Comparison of ENCODE assay signal across 30 mouse cellular contexts in the genomic region with DNA sequence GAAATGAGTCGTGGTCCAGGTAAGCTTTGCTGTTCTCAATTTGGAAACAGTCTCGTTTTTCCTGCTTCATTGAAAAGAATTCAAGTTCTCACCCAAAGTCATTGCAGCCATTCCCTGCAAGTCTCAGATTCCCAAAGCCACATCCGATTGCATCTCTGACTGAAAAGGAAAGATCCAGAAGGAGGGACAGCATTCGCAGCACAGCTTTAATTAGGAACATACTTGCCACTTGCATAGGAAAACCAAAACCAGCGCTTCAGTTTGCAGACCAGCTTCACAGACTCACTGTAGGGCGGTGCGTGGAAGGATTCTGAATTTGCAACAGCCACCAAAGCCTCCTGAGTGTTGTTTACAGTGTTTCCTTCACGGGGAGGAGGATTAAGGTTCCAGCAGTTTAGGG. TPM values are rescaled to one million over a fixed set of nuclear protein-coding genes. Genes with fewer than 3 reads are reported as not detected.
DNase-seq lines count a peak whose midpoint lies in the region; ATAC-seq lines count a peak whose summit lies in the region.
"Had no signal": no experiment of that assay in that cellular context is flagged by ENCODE, and none has a peak within 500 bp of the region (broad histone marks: within the 10 kb centered on the region; RNA-seq: fewer than 3 reads in every experiment).

No protein-coding gene starts in this region.

- WGBS in midbrain, embryonic 12.5 days: 59% methylated on average over 8 of the region's 8 CpGs
- WGBS in midbrain, embryonic 15.5 days: 53% methylated on average over 8 of the region's 8 CpGs
- WGBS in embryonic facial prominence, embryonic 14.5 days: 27% methylated on average over 8 of the region's 8 CpGs

- H3K27me3 ChIP-seq in midbrain, embryonic 12.5 days: no peaks in the 10 kb centered on the region
- no peaks in the 10 kb centered on the region for H3K27me3 ChIP-seq in midbrain, embryonic 15.5 days (replicated peaks)
- no peaks in the 10 kb centered on the region for H3K27me3 ChIP-seq in embryonic facial prominence, embryonic 14.5 days (replicated peaks; ENCODE audit: control insufficient read depth, insufficient read depth, low read length)
- H3K27me3 ChIP-seq: embryonic facial prominence, embryonic 12.5 days; intestine, embryonic 15.5 days had no signal

- no peak overlapping the region for H3K9ac ChIP-seq in midbrain, embryonic 12.5 days (replicated peaks)
- no peak overlapping the region for H3K9ac ChIP-seq in midbrain, embryonic 15.5 days
- H3K9ac ChIP-seq in embryonic facial prominence, embryonic 14.5 days (ENCODE audit: low read depth, low read length): no peak overlapping the region
- H3K9ac ChIP-seq: embryonic facial prominence, embryonic 12.5 days; forebrain, embryonic 13.5 days; hindbrain, embryonic 13.5 days; intestine, embryonic 15.5 days had no signal

- peaks cover 8% of the 10 kb centered on the region; the same call in 1 of the 2 replicates for H3K4me1 ChIP-seq in midbrain, embryonic 12.5 days
- peaks cover 10% of the 10 kb centered on the region for H3K4me1 ChIP-seq in midbrain, embryonic 15.5 days
- no peaks in the 10 kb centered on the region for H3K4me1 ChIP-seq in embryonic facial prominence, embryonic 14.5 days (ENCODE audit: control insufficient read depth, insufficient read depth, low read length)
- H3K4me1 ChIP-seq: intestine, embryonic 15.5 days had no signal

- ATAC-seq in midbrain, embryonic 12.5 days (ENCODE audit: low FRiP score, low read depth): no peak
- no peak for ATAC-seq in midbrain, embryonic 15.5 days (replicated peaks)
- no peak for ATAC-seq in embryonic facial prominence, embryonic 14.5 days (ENCODE audit: low read depth)
- no peak for ATAC-seq in megakaryocyte-erythroid progenitor cell, adult 5-6 weeks (replicated peaks; ENCODE audit: low FRiP score, low TSS enrichment, poor library complexity, severe bottlenecking)
- ATAC-seq: activated CD4-positive, CD25-positive, alpha-beta regulatory T cell, adult 4 months; forebrain, embryonic 13.5 days; forebrain, embryonic 16.5 days; hindbrain, embryonic 16.5 days; intestine, embryonic 15.5 days had no signal

- DNase-seq in embryo, embryonic 11 days: peak; percentile 23
- DNase-seq in embryo, embryonic 10 days (ENCODE audit: low spot score): no peak
- peak; percentile 62 for DNase-seq in embryonic facial prominence, embryonic 14.5 days (ENCODE audit: low spot score)
- DNase-seq in right cerebral cortex, postnatal 36 days (ENCODE audit: low spot score in 2 of 2): no peak
- DNase-seq: adrenal gland, adult 8-10 months; adrenal gland, postnatal 25 days; cerebellum, adult 18-20 months; cerebellum, adult 9-10 months; cerebellum, postnatal 14 days; gastrocnemius, postnatal 10 days; gastrocnemius, postnatal 36 days; heart, postnatal 36 days had no signal

- no peaks in the 10 kb centered on the region for H3K36me3 ChIP-seq in midbrain, embryonic 12.5 days
- no peaks in the 10 kb centered on the region for H3K36me3 ChIP-seq in midbrain, embryonic 15.5 days (replicated peaks)
- no peaks in the 10 kb centered on the region for H3K36me3 ChIP-seq in embryonic facial prominence, embryonic 14.5 days (ENCODE audit: control insufficient read depth, insufficient read depth, low read length)
- H3K36me3 ChIP-seq: embryonic facial prominence, embryonic 12.5 days; hindbrain, embryonic 10.5 days; hindbrain, embryonic 13.5 days; intestine, embryonic 15.5 days had no signal

- no peak overlapping the region for H3K4me3 ChIP-seq in midbrain, embryonic 12.5 days
- no peak overlapping the region for H3K4me3 ChIP-seq in midbrain, embryonic 15.5 days
- no peak overlapping the region for H3K4me3 ChIP-seq in embryonic facial prominence, embryonic 14.5 days (ENCODE audit: low read depth, low read length)
- H3K4me3 ChIP-seq: embryonic facial prominence, embryonic 12.5 days; forebrain, embryonic 13.5 days; hindbrain, embryonic 10.5 days; hindbrain, embryonic 13.5 days; intestine, embryonic 15.5 days had no signal

- H3K27ac ChIP-seq in midbrain, embryonic 12.5 days (replicated peaks): peak overlapping the region; percentile 15; the same call in 1 of the 2 replicates
- no peak overlapping the region for H3K27ac ChIP-seq in midbrain, embryonic 15.5 days
- no peak overlapping the region for H3K27ac ChIP-seq in embryonic facial prominence, embryonic 14.5 days (replicated peaks; ENCODE audit: low read depth, low read length)
- H3K27ac ChIP-seq: embryonic facial prominence, embryonic 12.5 days; forebrain, embryonic 13.5 days; hindbrain, embryonic 10.5 days; hindbrain, embryonic 13.5 days; intestine, embryonic 15.5 days had no signal

- H3K9me3 ChIP-seq in midbrain, embryonic 12.5 days: no peaks in the 10 kb centered on the region
- H3K9me3 ChIP-seq in midbrain, embryonic 15.5 days: no peaks in the 10 kb centered on the region
- no peaks in the 10 kb centered on the region for H3K9me3 ChIP-seq in embryonic facial prominence, embryonic 14.5 days (ENCODE audit: control insufficient read depth, low read length)
- H3K9me3 ChIP-seq: embryonic facial prominence, embryonic 12.5 days; forebrain, embryonic 13.5 days; hindbrain, embryonic 10.5 days; hindbrain, embryonic 13.5 days; intestine, embryonic 15.5 days had no signal

- no peak overlapping the region for H3K4me2 ChIP-seq in midbrain, embryonic 12.5 days (replicated peaks)
- H3K4me2 ChIP-seq in midbrain, embryonic 15.5 days: no peak overlapping the region
- no peak overlapping the region for H3K4me2 ChIP-seq in embryonic facial prominence, embryonic 14.5 days (ENCODE audit: low read depth, low read length)
- H3K4me2 ChIP-seq: embryonic facial prominence, embryonic 12.5 days; forebrain, embryonic 13.5 days; heart, embryonic 11.5 days; hindbrain, embryonic 13.5 days; intestine, embryonic 15.5 days had no signal

RNA-seq across cellular contexts. Expression of gene Barhl2, which starts 33.8 kb away (rescaled TPM):
- 8.4 and 15.6 TPM in 2 replicates for polyA plus RNA-seq in midbrain, embryonic 12.5 days (2016; fragmentation: Nextera tagmentation; extraction: Ambion mirVana)
- polyA plus RNA-seq in midbrain, embryonic 15.5 days (2015; fragmentation: Nextera tagmentation; extraction: Ambion mirVana): 7.8 and 8.5 TPM in 2 replicates
- polyA plus RNA-seq in embryonic facial prominence, embryonic 14.5 days (2014; fragmentation: Nextera tagmentation; extraction: Ambion mirVana): not detected in 2 replicates
- not detected in 2 replicates for total RNA-seq in megakaryocyte-erythroid progenitor cell, adult 5-6 weeks (2014; fragmentation: Nextera tagmentation)
- total RNA-seq in megakaryocyte-erythroid progenitor cell, adult 5-6 weeks (2017): not detected in 2 replicates
- total RNA-seq: adrenal gland, adult 8-10 months; adrenal gland, postnatal 25 days; ES-E14; gastrocnemius, adult 18-20 months; gastrocnemius, postnatal 10 days; gastrocnemius, postnatal 36 days; granulocyte monocyte progenitor cell, adult 5-6 weeks; heart, adult 8-10 months; heart, postnatal 36 days had no signal
- polyA plus RNA-seq: activated CD4-positive, CD25-positive, alpha-beta regulatory T cell, adult 4 months; embryonic facial prominence, embryonic 12.5 days; heart, embryonic 11.5 days; heart, embryonic 14.5 days; heart, postnatal 0 days; intestine, embryonic 15.5 days had no signal

Comparison
In these comparisons a context has a peak if more than half of its experiments do, and no peak if none do; other contexts are left out.
1. DNase-seq: peak in embryo, embryonic 11 days (single experiment) and embryonic facial prominence, embryonic 14.5 days (single experiment); none in embryo, embryonic 10 days (single experiment) and right cerebral cortex, postnatal 36 days (0 of 2).